Mouse (Mus musculus): Measurements from ENCODE around the gene Gm11554.
"Not testable (repeated sequence)": the region's sequence is repeated elsewhere in the genome, so short reads cannot be mapped to it uniquely, and the experiment has no call there.

Gm11554 gene

GRCm38 (mm10) chr11:99804346-99804745 is at the start of gene Gm11554:
Gene Gm11554, minus strand, starts transcription at chr11:99804446.
- not testable (repeated sequence) for DNase-seq

- no peak for DNase-seq
These were observed 47.3 kb upstream of the Gm11554 start, which contains the start of gene Krtap4-16 for GRCm38 (mm10) chr11:99851508-99851907. Gene Krtap4-16, minus strand, starts transcription at chr11:99851608.

GRCm38 (mm10) chr11:99846746-99847145 is 42.5 kb upstream of the Gm11554 start:
- DNase-seq = no peak

- no peak for DNase-seq
These were observed 37.9 kb upstream of the Gm11554 start for GRCm38 (mm10) chr11:99842185-99842584.

GRCm38 (mm10) chr11:99837966-99838365 is 33.7 kb upstream of the Gm11554 start, which contains the start of gene 2300003K06Rik:
Gene 2300003K06Rik, minus strand, starts transcription at chr11:99838066.
- DNase-seq = no peak

- DNase-seq = not testable (repeated sequence)
These were observed 11.3 kb upstream of the Gm11554 start, which contains the start of gene Gm11564 for GRCm38 (mm10) chr11:99815566-99815965. Gene Gm11564, minus strand, starts transcription at chr11:99815666.

- DNase-seq = not testable (repeated sequence)
These were observed 5.5 kb upstream of the Gm11554 start, which contains the start of gene Krtap4-13 for GRCm38 (mm10) chr11:99809792-99810191. Gene Krtap4-13, minus strand, starts transcription at chr11:99809892.

GRCm38 (mm10) chr11:99798832-99799231 is 5.4 kb downstream of the Gm11554 start, which contains the start of gene Gm11569:
Gene Gm11569, minus strand, starts transcription at chr11:99798932.
- DNase-seq = not testable (repeated sequence)

GRCm38 (mm10) chr11:99793367-99793766 is 10.9 kb downstream of the Gm11554 start, which contains the start of gene Gm11596:
Gene Gm11596, minus strand, starts transcription at chr11:99793467.
- no peak for DNase-seq

- not testable (repeated sequence) for DNase-seq
These were observed 19.3 kb downstream of the Gm11554 start, which contains the start of gene Krtap4-9 for GRCm38 (mm10) chr11:99784900-99785299. Gene Krtap4-9, plus strand, starts transcription at chr11:99785200.

GRCm38 (mm10) chr11:99780604-99781003 is 23.6 kb downstream of the Gm11554 start, which contains the start of gene Krtap4-8:
Gene Krtap4-8, minus strand, starts transcription at chr11:99780704.
- DNase-seq = no peak

GRCm38 (mm10) chr11:99778401-99778800 is 25.8 kb downstream of the Gm11554 start:
- DNase-seq = no peak

- DNase-seq = not testable (repeated sequence)
These were observed 31.4 kb downstream of the Gm11554 start, which contains the start of gene Gm11595 for GRCm38 (mm10) chr11:99772813-99773212. Gene Gm11595, minus strand, starts transcription at chr11:99772913.

- DNase-seq = no peak
These were observed 35.8 kb downstream of the Gm11554 start for GRCm38 (mm10) chr11:99768410-99768809.

GRCm38 (mm10) chr11:99758877-99759276 is 45.4 kb downstream of the Gm11554 start:
- no peak for DNase-seq
